Mouse (Mus musculus) brain, embryonic 14.5 days (tissue): ENCODE data around the gene Smg1.

Experiments
- CTCF ChIP-seq: fragments of 200-500 bp; IDR thresholded peaks from 2 replicates; pipeline ENCODE4 v1.5.1; 2012; ENCODE audit warnings: inconsistent platforms, mild to moderate bottlenecking, moderate library complexity, borderline replicate concordance; ENCODE audit not compliant: insufficient read depth, insufficient read length; ENCODE audit errors: extremely low read depth
- POLR2A ChIP-seq: fragments of 200-500 bp; IDR thresholded peaks from 2 replicates; pipeline ENCODE4 v1.6.1; 2012; ENCODE audit warnings: mild to moderate bottlenecking, inconsistent platforms, borderline replicate concordance; ENCODE audit not compliant: poor library complexity, insufficient read depth, insufficient read length, severe bottlenecking; ENCODE audit errors: extremely low read depth

DNA sequence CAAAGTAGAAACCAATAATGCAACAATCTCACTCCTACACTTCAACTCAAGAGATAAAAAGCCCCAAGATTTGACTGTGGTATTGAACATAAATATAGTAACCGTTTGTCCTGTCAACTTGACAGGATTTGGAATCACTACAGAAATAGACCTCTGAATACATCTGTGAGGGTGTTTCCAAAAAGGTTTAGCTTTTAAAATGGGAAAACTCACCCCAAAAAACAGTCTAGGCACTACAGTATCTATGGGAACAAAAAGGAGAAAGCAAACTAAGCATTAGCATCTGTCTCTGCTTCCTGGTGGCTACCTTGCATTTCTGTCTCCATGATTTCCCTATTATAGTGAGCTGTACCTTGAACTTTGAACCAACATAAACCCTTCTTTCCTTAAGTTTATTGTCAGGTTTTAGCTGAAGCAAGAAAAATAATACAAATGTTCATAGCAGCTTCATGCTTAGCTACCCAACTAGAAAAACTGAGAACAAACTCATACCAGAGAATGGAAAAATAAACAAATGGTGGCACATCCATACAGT, 67.6 kb downstream of the Smg1 start:
- TF ChIP-seq CTCF (no peak), POLR2A (no peak)
